Mouse (Mus musculus) C2C12 (cell line): ENCODE results near the gene Exoc5.

Experiments
- CTCF ChIP-seq: IDR thresholded peaks from one replicate; pipeline ENCODE4 v1.5.1; 2011; ENCODE audit not compliant: control insufficient read depth, insufficient read depth, insufficient read length
- MYOG ChIP-seq: IDR thresholded peaks from one replicate; pipeline ENCODE4 v1.6.1; 2011; ENCODE audit not compliant: control insufficient read depth, insufficient read length; ENCODE audit errors: extremely low read depth
- USF1 ChIP-seq: IDR thresholded peaks from one replicate; pipeline ENCODE4 v1.6.1; 2011; ENCODE audit warnings: low read depth, mild to moderate bottlenecking, control low read depth, moderate library complexity

GRCm38 (mm10) chr14:48985673-48986072 is 80.8 kb downstream of the Exoc5 start:
- TF ChIP-seq CTCF (no peak), USF1 (no peak), MYOG (no peak)
